Mouse (Mus musculus) yolk sac, embryonic 10.5 days (tissue): Measurements from ENCODE around the gene Olfr1132.
"Not testable (repeated sequence)": the region's sequence is repeated elsewhere in the genome, so short reads cannot be mapped to it uniquely, and the experiment has no call there.

ENCODE experiments used
- DNase-seq: peaks from one replicate; pipeline ENCODE4 v3.0.0-alpha.2; 2017; ENCODE audit warnings: low spot score

Olfr1132 gene

DNA sequence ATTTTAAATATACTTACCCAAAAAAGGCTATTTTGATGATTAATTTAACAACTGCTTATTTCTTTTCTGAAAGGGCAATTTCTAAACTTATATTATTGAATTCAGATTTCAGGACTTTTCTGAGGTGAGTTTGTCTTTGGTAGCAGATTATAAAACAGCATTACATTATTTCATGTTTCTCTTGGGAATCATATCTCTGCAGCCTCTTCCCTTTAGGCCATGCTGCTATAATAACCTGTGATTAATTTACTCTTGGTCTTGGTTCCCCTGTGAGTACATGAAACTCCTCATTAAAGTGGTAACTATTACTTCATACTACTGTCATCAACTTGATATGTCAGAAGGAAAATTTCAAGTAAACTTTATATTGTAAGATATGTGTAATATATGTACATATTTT is at the start of gene Olfr1132:
TSS of gene Olfr1132 (minus strand) at position 101 of the 400 bp plus-strand sequence.
- no peak for DNase-seq

DNA sequence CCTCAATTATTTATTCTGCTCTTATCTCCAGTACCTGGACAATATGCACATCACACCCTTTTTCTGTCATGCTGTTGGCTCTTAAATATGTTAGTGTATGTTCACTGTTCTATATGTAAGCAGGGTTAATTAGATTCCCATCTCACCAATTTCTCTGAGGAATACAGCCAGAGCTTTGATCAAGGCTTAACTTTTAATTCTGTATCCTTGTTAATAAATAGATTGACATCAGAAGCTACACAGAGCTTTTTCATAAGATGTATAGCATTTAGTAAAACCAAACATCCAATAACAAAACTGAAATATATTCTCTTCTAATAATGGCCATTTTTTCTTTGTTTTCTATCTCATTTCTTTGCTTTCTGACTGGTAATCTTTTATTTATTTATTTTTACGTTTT is 36.2 kb upstream of the Olfr1132 start, which contains the start of gene Olfr1135:
TSS of gene Olfr1135 (minus strand) at position 101 of the 400 bp plus-strand sequence.
- no peak for DNase-seq

DNA sequence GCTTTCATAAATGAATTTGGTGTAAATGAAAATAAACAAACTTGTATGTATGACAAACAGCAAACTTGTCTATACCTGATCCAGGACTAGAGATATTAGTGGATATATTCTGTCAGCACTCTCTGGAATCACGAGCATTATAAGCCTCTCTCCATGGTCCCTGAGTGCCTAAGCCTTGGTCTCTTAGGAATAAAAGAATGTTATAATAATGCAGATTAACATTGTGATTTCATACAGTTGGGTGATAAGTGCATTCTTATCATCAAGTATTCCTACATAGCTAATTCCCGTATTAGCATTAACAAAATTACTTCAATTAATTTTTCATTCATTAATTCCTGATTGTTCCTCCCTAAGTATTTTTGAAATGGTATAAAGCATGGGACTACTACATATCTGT is 21.0 kb upstream of the Olfr1132 start, which contains the start of gene Olfr1134:
TSS of gene Olfr1134 (minus strand) at position 101 of the 400 bp plus-strand sequence.
- no peak for DNase-seq

GRCm38 (mm10) chr2:87647274-87647673 is 9.9 kb upstream of the Olfr1132 start, which contains the start of gene Olfr1133:
Gene Olfr1133 (minus strand): TSS chr2:87647374.
- DNase-seq: no peak

- DNase-seq: no peak
Measured at GRCm38 (mm10) chr2:87642441-87642840, 5.1 kb upstream of the Olfr1132 start.

DNA sequence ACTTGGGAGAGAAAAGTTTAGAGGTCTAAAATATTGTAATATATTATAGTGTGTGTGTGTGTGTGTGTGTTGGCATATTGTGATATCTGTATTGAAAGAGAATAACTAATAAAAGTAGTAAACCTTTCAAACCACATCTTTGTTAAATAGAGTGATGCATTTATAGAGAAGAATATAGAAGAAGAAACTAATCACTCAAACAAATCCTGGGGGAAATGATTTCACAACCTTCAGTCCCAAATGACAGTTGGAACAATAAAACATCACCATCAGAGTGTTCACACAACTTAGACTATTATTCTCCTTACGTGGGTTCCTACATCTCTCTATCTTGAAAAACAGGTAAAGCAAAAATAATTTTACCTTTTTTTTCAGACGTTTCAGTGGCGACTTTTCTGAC is 10.5 kb downstream of the Olfr1132 start, which contains the start of gene Olfr1131:
TSS of gene Olfr1131 (plus strand) at position 301 of the 400 bp plus-strand sequence.
- DNase-seq: no peak

GRCm38 (mm10) chr2:87605912-87606311 is 31.4 kb downstream of the Olfr1132 start, which contains the start of gene Olfr1130:
Gene Olfr1130 (plus strand): TSS chr2:87606212.
- DNase-seq: not testable (repeated sequence)
